In genomic region chr8:63755236-63755635, GRCm38 (mm10) we compare ENCODE assay signal across 13 mouse cellular contexts.
DNase-seq lines count a peak whose midpoint lies in the region; ATAC-seq lines count a peak whose summit lies in the region.
"Had no signal": no experiment of that assay in that cellular context is flagged by ENCODE, and none has a peak within 500 bp of the region (broad histone marks: within the 10 kb centered on the region; RNA-seq: fewer than 3 reads in every experiment).

No protein-coding gene starts in this region.

- H3K9ac ChIP-seq in hindbrain, embryonic 11.5 days (ENCODE audit: low read depth, low read length), result no peak overlapping the region
- H3K9ac ChIP-seq: heart, embryonic 13.5 days; limb, embryonic 15.5 days had no signal

- H3K27me3 ChIP-seq in hindbrain, embryonic 11.5 days (ENCODE audit: control insufficient read depth, insufficient read depth, low read length), result no peaks in the 10 kb centered on the region
- H3K27me3 ChIP-seq: heart, embryonic 13.5 days; limb, embryonic 15.5 days had no signal

- H3K4me2 ChIP-seq in hindbrain, embryonic 11.5 days (replicated peaks; ENCODE audit: low read depth, low read length), result no peak overlapping the region
- H3K4me2 ChIP-seq: heart, embryonic 13.5 days; limb, embryonic 15.5 days had no signal

- no peaks in the 10 kb centered on the region for H3K4me1 ChIP-seq in hindbrain, embryonic 11.5 days (replicated peaks; ENCODE audit: control insufficient read depth, insufficient read depth, low read length)
- H3K4me1 ChIP-seq: forebrain, embryonic 10.5 days; heart, embryonic 13.5 days; limb, embryonic 15.5 days had no signal

- DNase-seq in Muller cell, postnatal 12 days (ENCODE audit: inconsistent ontology term), result peak; percentile 69
- peak; percentile 37 for DNase-seq in R1 (ENCODE audit: low read depth, low spot score)
- DNase-seq in hindbrain, embryonic 11.5 days (ENCODE audit: low spot score), result peak; percentile 56
- DNase-seq in mesoderm, embryonic 11.5 days (ENCODE audit: low read depth, low spot score), result peak; percentile 78
- DNase-seq in frontal cortex, adult 2 months (ENCODE audit: extremely low spot score in 1 of 2, low spot score in 1 of 2), result no peak
- no peak for DNase-seq in ovary, postnatal 36 days (ENCODE audit: low spot score)
- no peak for DNase-seq in layer of hippocampus, adult 18-20 months (ENCODE audit: low spot score in 2 of 2)
- DNase-seq: cerebellum, adult 9-10 months; layer of hippocampus, adult 9-11 months; lung, postnatal 4 days had no signal

- no peak overlapping the region for H3K27ac ChIP-seq in hindbrain, embryonic 11.5 days (ENCODE audit: low read depth, low read length)
- H3K27ac ChIP-seq: forebrain, embryonic 10.5 days; heart, embryonic 13.5 days; limb, embryonic 15.5 days had no signal

- no peaks in the 10 kb centered on the region for H3K36me3 ChIP-seq in hindbrain, embryonic 11.5 days (ENCODE audit: control insufficient read depth, insufficient read depth, low read length)
- H3K36me3 ChIP-seq: forebrain, embryonic 10.5 days; heart, embryonic 13.5 days; limb, embryonic 15.5 days had no signal

- H3K4me3 ChIP-seq in hindbrain, embryonic 11.5 days (ENCODE audit: low read depth, low read length), result no peak overlapping the region
- H3K4me3 ChIP-seq: forebrain, embryonic 10.5 days; heart, embryonic 13.5 days; limb, embryonic 15.5 days had no signal

- H3K9me3 ChIP-seq in hindbrain, embryonic 11.5 days (ENCODE audit: control insufficient read depth, low read length), result no peaks in the 10 kb centered on the region
- H3K9me3 ChIP-seq: forebrain, embryonic 10.5 days; heart, embryonic 13.5 days; limb, embryonic 15.5 days had no signal

- ATAC-seq in hindbrain, embryonic 11.5 days (ENCODE audit: low FRiP score), result peak; percentile 94

Comparison
In these comparisons a context has a peak if more than half of its experiments do, and no peak if none do; other contexts are left out.
1. DNase-seq: peak in Muller cell, postnatal 12 days (single experiment), R1 (single experiment), hindbrain, embryonic 11.5 days (single experiment) and mesoderm, embryonic 11.5 days (single experiment); none in frontal cortex, adult 2 months (0 of 2), ovary, postnatal 36 days (single experiment) and layer of hippocampus, adult 18-20 months (0 of 2).